ENCODE assay signal across 27 mouse cellular contexts in genomic region chr7:81189180-81189579, GRCm38 (mm10). TPM values are rescaled to one million over a fixed set of nuclear protein-coding genes. Genes with fewer than 3 reads are reported as not detected.
DNase-seq lines count a peak whose midpoint lies in the region; ATAC-seq and TF ChIP-seq lines count a peak whose summit lies in the region.
"Had no signal": no experiment of that assay in that cellular context is flagged by ENCODE, and none has a peak within 500 bp of the region (broad histone marks: within the 10 kb centered on the region; RNA-seq: fewer than 3 reads in every experiment).

No protein-coding gene starts in this region.

- no peaks in the 10 kb centered on the region for H3K27me3 ChIP-seq in liver, adult 2 months (ENCODE audit: control insufficient read depth, insufficient read depth, low read length)
- no peaks in the 10 kb centered on the region for H3K27me3 ChIP-seq in liver, embryonic 12.5 days (replicated peaks)
- H3K27me3 ChIP-seq: CH12.LX; forebrain, embryonic 15.5 days; heart, embryonic 13.5 days; intestine, embryonic 15.5 days; Patski had no signal

- H3K9ac ChIP-seq in liver, adult 2 months (ENCODE audit: low read depth, low read length), result no peak overlapping the region
- H3K9ac ChIP-seq in liver, embryonic 12.5 days, result no peak overlapping the region
- H3K9ac ChIP-seq: forebrain, embryonic 15.5 days; heart, embryonic 13.5 days; hindbrain, embryonic 14.5 days; intestine, embryonic 15.5 days had no signal

- TF ChIP-seq CTCF in liver, adult 2 months (IDR thresholded peaks at IDR 0.05; ENCODE audit: low read depth, low read length), result no peak

- no peaks in the 10 kb centered on the region for H3K79me2 ChIP-seq in liver, adult 2 months (ENCODE audit: control insufficient read depth, insufficient read depth, low read length)

- 60% methylated on average over 9 of the region's 9 CpGs for WGBS in liver, adult 2 months
- 55% methylated on average over 9 of the region's 9 CpGs for WGBS in liver, embryonic 12.5 days (ENCODE audit: insufficient replicate concordance)

- no peak for TF ChIP-seq POLR2A in liver, adult 2 months (IDR thresholded peaks at IDR 0.05; ENCODE audit: extremely low read depth, insufficient read depth, low read length)

- DNase-seq in liver, adult 2 months (ENCODE audit: extremely low read depth, low read depth, low spot score), result peak; percentile 93
- peak; percentile 37 for DNase-seq in ZHBTc4 (ENCODE audit: low read depth, low spot score)
- no peak for DNase-seq in natural killer cell, adult 2 months (ENCODE audit: low spot score in 2 of 2)
- DNase-seq in layer of hippocampus, adult 8-10 months (ENCODE audit: low spot score in 2 of 2), result no peak
- DNase-seq in cerebellum, adult 9-11 months, result no peak
- DNase-seq: adrenal gland, postnatal 10 days; cerebellum, adult 11-12 months; cerebellum, adult 8-10 months; cerebellum, postnatal 14 days; gastrocnemius, postnatal 10 days; gastrocnemius, postnatal 36 days; heart, adult 2 months; heart, postnatal 14 days; heart, postnatal 4 days had no signal

- ATAC-seq in liver, embryonic 12.5 days, result no peak
- peak; percentile 73 for ATAC-seq in CD4-positive, CD25-positive, alpha-beta regulatory T cell, adult 4 months
- peak; percentile 54 for ATAC-seq in inflammation-experienced regulatory T-cells, adult 6 months
- ATAC-seq: forebrain, embryonic 15.5 days; hindbrain, postnatal 0 days; intestine, embryonic 15.5 days; Patski had no signal

- H3K4me1 ChIP-seq in liver, adult 2 months (ENCODE audit: control insufficient read depth, insufficient read depth, low read length), result no peaks in the 10 kb centered on the region
- no peaks in the 10 kb centered on the region for H3K4me1 ChIP-seq in liver, embryonic 12.5 days
- H3K4me1 ChIP-seq: forebrain, embryonic 15.5 days; heart, embryonic 10.5 days; heart, embryonic 13.5 days; intestine, embryonic 15.5 days had no signal

- H3K27ac ChIP-seq in liver, adult 2 months (replicated peaks; ENCODE audit: insufficient read depth, low read depth, low read length), result peak overlapping the region; percentile 54
- no peak overlapping the region for H3K27ac ChIP-seq in liver, embryonic 12.5 days
- H3K27ac ChIP-seq: forebrain, embryonic 10.5 days; forebrain, embryonic 15.5 days; heart, adult 2 months; heart, embryonic 10.5 days; heart, embryonic 13.5 days; hindbrain, embryonic 14.5 days; hindbrain, postnatal 0 days; intestine, embryonic 15.5 days had no signal

- H3K4me3 ChIP-seq in liver, adult 2 months (ENCODE audit: insufficient read depth, low read depth, low read length), result no peak overlapping the region
- no peak overlapping the region for H3K4me3 ChIP-seq in liver, embryonic 12.5 days
- H3K4me3 ChIP-seq: forebrain, embryonic 10.5 days; forebrain, embryonic 15.5 days; heart, adult 2 months; heart, embryonic 10.5 days; heart, embryonic 13.5 days; intestine, embryonic 15.5 days had no signal

- H3K9me3 ChIP-seq in liver, embryonic 12.5 days (replicated peaks), result no peaks in the 10 kb centered on the region
- H3K9me3 ChIP-seq: forebrain, embryonic 10.5 days; forebrain, embryonic 15.5 days; G1E; heart, embryonic 10.5 days; heart, embryonic 13.5 days; intestine, embryonic 15.5 days had no signal

- H3K36me3 ChIP-seq in liver, adult 2 months (ENCODE audit: control insufficient read depth, insufficient read depth, low read length), result no peaks in the 10 kb centered on the region
- H3K36me3 ChIP-seq in liver, embryonic 12.5 days, result no peaks in the 10 kb centered on the region
- H3K36me3 ChIP-seq: forebrain, embryonic 10.5 days; forebrain, embryonic 15.5 days; G1E; heart, embryonic 10.5 days; heart, embryonic 13.5 days; intestine, embryonic 15.5 days had no signal

- no peak overlapping the region for H3K4me2 ChIP-seq in liver, embryonic 12.5 days
- H3K4me2 ChIP-seq: forebrain, embryonic 15.5 days; heart, embryonic 13.5 days; hindbrain, embryonic 14.5 days; intestine, embryonic 15.5 days had no signal

RNA-seq across cellular contexts. Expression of gene Pde8a, which starts 24.2 kb away (rescaled TPM):
- total RNA-seq in liver, adult 2 months (2014; rRNA removed), result 13.5 and 15.1 TPM in 2 replicates
- polyA plus RNA-seq in liver, adult 2 months (2012; rRNA removed), result 13.3 and 13.7 TPM in 2 replicates
- polyA plus RNA-seq in liver, embryonic 12.5 days (2016; fragmentation: Nextera tagmentation; extraction: Ambion mirVana), result 1.3 and 2.0 TPM in 2 replicates
- polyA plus RNA-seq in CD4-positive, CD25-positive, alpha-beta regulatory T cell, adult 4 months (2017; shearing (Covaris generic)), result 1 to 10 TPM; 1.9 to 2.4 TPM
- polyA plus RNA-seq in inflammation-experienced regulatory T-cells, adult 6 months (2017; shearing (Covaris generic)), result 1 to 10 TPM in 2 of 3 experiments, under 1 TPM in 1; 0.58 to 2.5 (median 1.8) TPM
- 10 to 100 TPM; 10.1 to 13.0 (median 11.6) TPM for total RNA-seq in layer of hippocampus, adult 8-10 months (2022)
- polyA plus RNA-seq: G1E had no signal

Comparison
In these comparisons a context has a peak if more than half of its experiments do, and no peak if none do; other contexts are left out.
1. DNase-seq: peak in liver, adult 2 months (single experiment) and ZHBTc4 (single experiment); none in natural killer cell, adult 2 months (0 of 2), layer of hippocampus, adult 8-10 months (0 of 2) and cerebellum, adult 9-11 months (single experiment).